Mouse (Mus musculus) E14TG2a.4 (cell line): ENCODE measurements around the gene Atp2b2.

Experiments
- H3K27me3 ChIP-seq: 2 replicates; pipeline ENCODE4 v1.6.1; 2014; ENCODE audit warnings: low read length, control low read depth; ENCODE audit not compliant: insufficient read depth
- H3K36me3 ChIP-seq: 2 replicates; pipeline ENCODE4 v1.6.1; 2014; ENCODE audit warnings: low read length, control low read depth; ENCODE audit not compliant: insufficient read depth
- H3K4me1 ChIP-seq: replicated peaks from 2 replicates; pipeline ENCODE4 v1.6.1; 2014; ENCODE audit warnings: low read depth, low read length, control low read depth
- H3K4me3 ChIP-seq: replicated peaks from 2 replicates; pipeline ENCODE4 v1.5.1; 2014; ENCODE audit warnings: mild to moderate bottlenecking, low read length
- H3K9me3 ChIP-seq: 2 replicates; pipeline ENCODE4 v1.6.1; 2014; ENCODE audit warnings: low read length, control low read depth
- CTCF ChIP-seq: conservative IDR thresholded peaks from 2 replicates; pipeline ENCODE4 v1.5.1; 2014; ENCODE audit warnings: low read length
- NANOG ChIP-seq: IDR thresholded peaks from 2 replicates; pipeline ENCODE4 v1.6.1; 2014; ENCODE audit warnings: borderline replicate concordance, low read length, mixed read lengths
- POU5F1 ChIP-seq: IDR thresholded peaks from 2 replicates; pipeline ENCODE4 v1.6.1; 2014; ENCODE audit warnings: low read length, borderline replicate concordance

The Atp2b2 gene

GRCm38 (mm10) chr6:113923249-113923648, 119.2 kb downstream of the Atp2b2 start:
- H3K36me3 ChIP-seq: no peaks in the 10 kb centered on the region
- TF ChIP-seq POU5F1: no peak
- TF ChIP-seq CTCF: no peak
- no peak for TF ChIP-seq NANOG
- no peak overlapping the region for H3K4me3 ChIP-seq
- no peaks in the 10 kb centered on the region for H3K4me1 ChIP-seq
- no peaks in the 10 kb centered on the region for H3K9me3 ChIP-seq
- H3K27me3 ChIP-seq: no peaks in the 10 kb centered on the region; the same call in 1 of the 2 replicates

DNA sequence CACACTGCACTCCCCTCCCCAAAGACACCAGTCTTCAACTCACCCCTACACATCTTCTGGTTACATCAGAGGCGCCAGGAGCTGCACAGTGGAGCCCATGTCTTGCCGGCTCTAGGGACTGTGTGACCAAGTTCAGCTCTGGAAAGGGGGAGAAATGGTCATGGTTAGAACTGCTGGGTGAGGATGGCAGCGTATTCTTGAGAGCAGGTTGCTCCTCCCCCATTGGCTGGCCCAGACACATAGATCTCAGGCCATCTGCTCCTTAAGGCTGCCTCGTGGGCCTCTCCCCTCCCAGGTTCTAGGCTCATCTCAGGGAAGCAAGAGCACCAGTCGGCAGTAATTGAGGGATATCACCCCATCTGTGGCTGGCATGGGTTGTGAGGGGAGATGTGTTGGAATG, 121.9 kb downstream of the Atp2b2 start:
- Histone ChIP-seq H3K4me3 (no peak overlapping the region), H3K36me3 (no peaks in the 10 kb centered on the region), H3K4me1 (no peaks in the 10 kb centered on the region), H3K9me3 (no peaks in the 10 kb centered on the region), H3K27me3 (no peaks in the 10 kb centered on the region; the same call in 1 of the 2 replicates)
- TF ChIP-seq CTCF: no peak
- no peak for TF ChIP-seq NANOG
- no peak for TF ChIP-seq POU5F1

DNA sequence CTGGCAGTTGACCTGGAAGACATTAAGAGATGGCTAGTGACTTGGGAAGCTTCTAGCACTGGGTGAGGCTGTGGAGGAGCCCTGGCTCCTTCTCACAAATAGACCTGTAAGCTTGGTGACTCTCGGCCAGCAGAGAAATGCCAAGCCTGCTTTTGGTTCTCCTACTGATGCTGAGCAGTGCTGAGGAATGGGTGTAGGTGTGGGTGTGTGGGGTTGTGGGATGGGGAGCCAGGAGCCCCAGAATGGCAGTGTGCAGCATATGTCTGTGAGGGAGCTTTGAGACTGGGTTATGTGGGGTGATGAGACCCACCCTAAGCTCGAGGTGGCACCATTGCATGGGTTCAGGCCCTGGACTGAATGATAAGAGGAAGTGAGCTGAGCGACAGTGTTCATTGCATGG, 129.7 kb downstream of the Atp2b2 start:
- Histone ChIP-seq H3K27me3 (peaks cover 11% of the 10 kb centered on the region), H3K4me1 (no peaks in the 10 kb centered on the region), H3K4me3 (no peak overlapping the region), H3K36me3 (no peaks in the 10 kb centered on the region), H3K9me3 (no peaks in the 10 kb centered on the region)
- TF ChIP-seq NANOG (no peak), POU5F1 (no peak), CTCF (no peak)

- TF ChIP-seq POU5F1 (no peak), NANOG (no peak), CTCF (peak; percentile 63)
- Histone ChIP-seq H3K4me1 (no peaks in the 10 kb centered on the region), H3K27me3 (peaks cover 15% of the 10 kb centered on the region), H3K4me3 (no peak overlapping the region), H3K36me3 (no peaks in the 10 kb centered on the region), H3K9me3 (no peaks in the 10 kb centered on the region)
Observed at GRCm38 (mm10) chr6:113911094-113911493, 131.3 kb downstream of the Atp2b2 start.

DNA sequence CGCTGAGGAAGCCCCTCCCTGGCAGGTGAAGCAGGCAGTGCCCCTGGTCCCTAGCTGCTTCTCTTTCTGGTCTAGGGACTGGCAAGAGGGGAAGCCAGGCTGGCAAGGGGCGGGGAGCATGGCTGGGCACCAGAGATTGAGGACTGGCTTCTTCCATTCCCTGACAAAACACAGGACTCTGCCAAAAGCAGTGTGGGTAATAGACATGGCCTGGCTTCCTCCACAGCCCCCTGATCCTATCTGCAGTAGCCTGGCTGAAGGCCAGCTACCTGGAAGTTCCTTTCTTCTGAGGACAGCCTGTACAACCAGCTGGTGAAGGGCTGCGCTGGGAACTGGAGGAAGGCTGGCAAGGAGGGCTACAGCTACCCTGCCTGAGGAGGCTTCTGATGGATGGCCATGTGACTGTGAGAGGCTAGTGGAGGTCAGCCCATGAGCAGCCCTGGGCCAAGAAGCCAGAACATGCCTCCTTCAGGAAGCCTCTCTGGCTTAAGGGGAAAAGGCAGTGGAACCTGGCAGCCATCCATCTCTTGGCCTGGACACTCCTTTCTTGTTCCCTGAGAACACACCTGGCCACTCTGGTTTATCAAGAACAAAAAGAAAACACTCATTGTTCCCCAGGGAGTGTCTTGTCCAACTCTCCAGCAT, 131.9 kb downstream of the Atp2b2 start:
- TF ChIP-seq NANOG (no peak), CTCF (no peak)
- Histone ChIP-seq H3K9me3 (no peaks in the 10 kb centered on the region), H3K27me3 (peaks cover 15% of the 10 kb centered on the region), H3K36me3 (no peaks in the 10 kb centered on the region), H3K4me3 (no peak overlapping the region), H3K4me1 (no peaks in the 10 kb centered on the region)

- Histone ChIP-seq H3K27me3 (peaks cover 15% of the 10 kb centered on the region), H3K4me1 (no peaks in the 10 kb centered on the region), H3K36me3 (no peaks in the 10 kb centered on the region), H3K9me3 (no peaks in the 10 kb centered on the region), H3K4me3 (no peak overlapping the region)
- TF ChIP-seq NANOG (no peak), CTCF (no peak), POU5F1 (no peak)
Observed at GRCm38 (mm10) chr6:113909836-113910235, 132.6 kb downstream of the Atp2b2 start.

- H3K36me3 ChIP-seq: no peaks in the 10 kb centered on the region
- H3K4me3 ChIP-seq: no peak overlapping the region
- peaks cover 12% of the 10 kb centered on the region for H3K27me3 ChIP-seq
- no peak for TF ChIP-seq NANOG
- TF ChIP-seq POU5F1: no peak
- no peak; the same call in 1 of the 2 replicates for TF ChIP-seq CTCF
- no peaks in the 10 kb centered on the region for H3K4me1 ChIP-seq
- no peaks in the 10 kb centered on the region for H3K9me3 ChIP-seq
Observed at GRCm38 (mm10) chr6:113908066-113908465, 134.3 kb downstream of the Atp2b2 start.

DNA sequence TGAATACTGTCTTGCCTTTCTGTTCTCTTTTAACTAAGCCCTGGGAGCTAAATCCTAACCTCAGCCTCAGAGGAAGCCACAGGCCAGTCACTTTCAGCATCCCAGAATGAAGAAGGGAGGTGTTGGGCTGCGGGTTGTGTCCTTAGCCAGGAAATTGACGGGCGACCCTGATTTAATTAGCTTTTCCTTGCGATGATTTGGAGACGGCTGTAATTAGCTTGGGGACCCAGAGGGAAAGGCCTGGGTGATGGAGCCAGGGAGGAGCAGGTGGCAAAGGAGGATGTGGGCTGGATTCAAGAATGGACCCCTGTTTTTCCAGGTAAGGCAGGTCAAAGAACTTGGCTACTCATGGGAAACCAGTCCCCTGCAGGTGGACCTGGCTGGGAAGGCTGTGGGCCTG, 138.0 kb downstream of the Atp2b2 start:
- H3K4me3 ChIP-seq: no peak overlapping the region
- no peaks in the 10 kb centered on the region for H3K4me1 ChIP-seq
- no peaks in the 10 kb centered on the region for H3K36me3 ChIP-seq
- TF ChIP-seq CTCF (no peak), POU5F1 (no peak), NANOG (no peak)
- H3K9me3 ChIP-seq: no peaks in the 10 kb centered on the region
- H3K27me3 ChIP-seq: peaks cover 12% of the 10 kb centered on the region

GRCm38 (mm10) chr6:113896023-113896422, 146.4 kb downstream of the Atp2b2 start:
- H3K36me3 ChIP-seq: no peaks in the 10 kb centered on the region
- TF ChIP-seq POU5F1: no peak
- no peak for TF ChIP-seq CTCF
- no peak for TF ChIP-seq NANOG
- H3K4me3 ChIP-seq: no peak overlapping the region
- H3K27me3 ChIP-seq: peaks cover 58% of the 10 kb centered on the region
- no peaks in the 10 kb centered on the region for H3K9me3 ChIP-seq
- peaks cover 11% of the 10 kb centered on the region for H3K4me1 ChIP-seq
